Mouse (Mus musculus) cerebellum, adult 2 months (tissue): ENCODE measurements at regions not wholly inside any gene's neighbourhood (a gene's known extent, or its start where the extent isn't known, plus 50 kb on each side); places are given as distances from the start of the nearest gene placed in this dataset.

Experiments
- CTCF ChIP-seq: fragments of 200-500 bp; IDR thresholded peaks from 2 replicates; pipeline ENCODE4 v1.5.1; 2011; ENCODE audit warnings: low read depth, mild to moderate bottlenecking, control low read depth, low read length, moderate library complexity, borderline replicate concordance; ENCODE audit not compliant: insufficient read depth
- POLR2A ChIP-seq: fragments of 200-500 bp; IDR thresholded peaks from 2 replicates; pipeline ENCODE4 v1.6.1; 2011; ENCODE audit warnings: low read length, control low read depth, borderline replicate concordance; ENCODE audit not compliant: insufficient read depth

GRCm38 (mm10) chr7:83043746-83044145, 176.6 kb downstream of the Mex3b start:
- TF ChIP-seq CTCF = no peak
- no peak for TF ChIP-seq POLR2A
